Mouse (Mus musculus) forebrain, postnatal 0 days (tissue): ENCODE measurements at regions not wholly inside any gene's neighbourhood (a gene's known extent, or its start where the extent isn't known, plus 50 kb on each side); places are given as distances from the start of the nearest gene placed in this dataset.
A peak's percentile ranks its signal among the peaks of the same experiment; 100 is the strongest.

ENCODE experiments used
- ATAC-seq: fragments of 200-750 bp; cut with Nextera tagmentation; 2 replicates; pipeline ENCODE4 v1.8.0; 2017; ENCODE audit warnings: mild to moderate bottlenecking, moderate library complexity
- DNase-seq: peaks from one replicate; pipeline ENCODE4 v3.0.0-alpha.2; 2015
- H3K27ac ChIP-seq: fragments of 300-500 bp; sonication (generic); 2 replicates; pipeline ENCODE4 v1.5.1; 2014; ENCODE audit warnings: low read depth, mild to moderate bottlenecking, antibody characterized with exemption, low read length, moderate library complexity, mixed read lengths
- H3K27me3 ChIP-seq: fragments of 300-500 bp; sonication (generic); 2 replicates; pipeline ENCODE4 v1.6.1; 2014; ENCODE audit warnings: mild to moderate bottlenecking, low read length, mixed read lengths; ENCODE audit not compliant: insufficient read depth
- H3K36me3 ChIP-seq: fragments of 300-500 bp; sonication (generic); 2 replicates; pipeline ENCODE4 v1.6.1; 2014; ENCODE audit warnings: mild to moderate bottlenecking, moderate library complexity; ENCODE audit not compliant: insufficient read depth
- H3K4me1 ChIP-seq: fragments of 300-500 bp; sonication (generic); 2 replicates; pipeline ENCODE4 v1.6.1; 2014; ENCODE audit warnings: antibody characterized with exemption; ENCODE audit not compliant: insufficient read depth
- H3K4me2 ChIP-seq: fragments of 300-500 bp; sonication (generic); 2 replicates; pipeline ENCODE4 v1.6.1; 2014; ENCODE audit warnings: low read depth, mild to moderate bottlenecking, moderate library complexity
- H3K4me3 ChIP-seq: fragments of 300-500 bp; sonication (generic); 2 replicates; pipeline ENCODE4 v1.5.1; 2014; ENCODE audit warnings: low read depth, low read length, mixed read lengths
- H3K9ac ChIP-seq: fragments of 300-500 bp; sonication (generic); 2 replicates; pipeline ENCODE4 v1.6.1; 2014; ENCODE audit warnings: mild to moderate bottlenecking
- H3K9me3 ChIP-seq: fragments of 300-500 bp; sonication (generic); 2 replicates; pipeline ENCODE4 v1.6.1; 2016; ENCODE audit warnings: low read length
- CTCF ChIP-seq: sonication (generic); IDR thresholded peaks from 2 replicates; pipeline ENCODE4 v1.5.1; 2016; ENCODE audit warnings: antibody characterized with exemption, control low read depth, low read depth
- WGBS: fragments of 180-500 bp; shearing (Covaris S2); extraction: QIAGEN DNeasy Blood & Tissue Kit; methylation state at CpG from one replicate; pipeline ENCODE4 v1.1.7; 2014; 5-methylcytosine and 5-hydroxymethylcytosine counted together

- Histone ChIP-seq H3K4me2 (peak overlapping the region; percentile 37), H3K36me3 (no peaks in the 10 kb centered on the region), H3K27ac (no peak overlapping the region), H3K9ac (peak overlapping the region; percentile 19; the same call in 1 of the 2 replicates), H3K4me3 (no peak overlapping the region), H3K27me3 (no peaks in the 10 kb centered on the region), H3K4me1 (peaks cover 5% of the 10 kb centered on the region; the same call in 1 of the 2 replicates), H3K9me3 (no peaks in the 10 kb centered on the region)
- WGBS = 28% methylated on average over 2 of the region's 2 CpGs
- ATAC-seq = no peak
- peak; percentile 13 for DNase-seq
- TF ChIP-seq CTCF = no peak
Measured at GRCm38 (mm10) chr13:44582767-44583085, 146.5 kb upstream of the Jarid2 start.

GRCm38 (mm10) chr13:44583614-44584013 lies 145.7 kb upstream of the Jarid2 start:
- no peaks in the 10 kb centered on the region for H3K9me3 ChIP-seq
- no peaks in the 10 kb centered on the region for H3K27me3 ChIP-seq
- H3K4me1 ChIP-seq = peaks cover 5% of the 10 kb centered on the region; the same call in 1 of the 2 replicates
- H3K9ac ChIP-seq = no peak overlapping the region
- H3K36me3 ChIP-seq = no peaks in the 10 kb centered on the region
- ATAC-seq (no peak), DNase-seq (no peak)
- H3K4me3 ChIP-seq = no peak overlapping the region
- 70% methylated on average over 5 of the region's 5 CpGs for WGBS
- no peak overlapping the region for H3K27ac ChIP-seq
- TF ChIP-seq CTCF = no peak
- H3K4me2 ChIP-seq = no peak overlapping the region

DNA sequence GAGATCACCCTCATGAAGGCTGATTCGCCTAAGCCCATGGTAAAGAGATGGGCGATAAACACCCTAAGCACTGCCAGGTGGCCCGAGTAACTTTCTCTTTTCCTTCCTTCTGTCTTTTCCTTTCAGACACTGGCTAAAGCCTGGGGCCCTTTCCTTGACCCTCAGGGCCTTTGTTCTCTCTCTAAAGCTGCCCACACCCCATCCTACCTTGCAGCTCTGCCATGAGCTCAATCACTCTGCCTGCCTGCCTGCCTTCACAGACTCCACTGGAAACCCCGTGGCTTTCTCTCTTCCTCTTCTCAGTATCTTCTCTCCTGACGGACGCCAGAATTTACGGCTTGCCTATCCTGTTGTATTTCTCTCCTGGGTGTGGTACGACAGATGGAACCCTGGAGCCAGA lies 145.1 kb upstream of the Jarid2 start:
- TF ChIP-seq CTCF = no peak
- WGBS = 43% methylated on average over 8 of the region's 8 CpGs

GRCm38 (mm10) chr13:44584551-44584950 lies 144.7 kb upstream of the Jarid2 start:
- DNase-seq = no peak
- H3K4me3 ChIP-seq = no peak overlapping the region
- no peak overlapping the region for H3K27ac ChIP-seq
- no peaks in the 10 kb centered on the region for H3K9me3 ChIP-seq
- 45% methylated on average over 4 of the region's 4 CpGs for WGBS
- no peak overlapping the region for H3K9ac ChIP-seq
- no peaks in the 10 kb centered on the region for H3K36me3 ChIP-seq
- no peak for TF ChIP-seq CTCF
- H3K4me2 ChIP-seq = no peak overlapping the region
- H3K27me3 ChIP-seq = no peaks in the 10 kb centered on the region
- H3K4me1 ChIP-seq = peaks cover 5% of the 10 kb centered on the region; the same call in 1 of the 2 replicates
- ATAC-seq = no peak

More for the DNA sequence above, 145.1 kb upstream of the Jarid2 start:
- ATAC-seq (no peak), DNase-seq (no peak)
- no peaks in the 10 kb centered on the region for H3K9me3 ChIP-seq
- H3K9ac ChIP-seq = no peak overlapping the region
- no peak overlapping the region for H3K4me2 ChIP-seq
- no peak overlapping the region for H3K4me3 ChIP-seq
- no peaks in the 10 kb centered on the region for H3K27me3 ChIP-seq
- H3K36me3 ChIP-seq = no peaks in the 10 kb centered on the region
- no peak overlapping the region for H3K27ac ChIP-seq
- peaks cover 5% of the 10 kb centered on the region; the same call in 1 of the 2 replicates for H3K4me1 ChIP-seq

DNA sequence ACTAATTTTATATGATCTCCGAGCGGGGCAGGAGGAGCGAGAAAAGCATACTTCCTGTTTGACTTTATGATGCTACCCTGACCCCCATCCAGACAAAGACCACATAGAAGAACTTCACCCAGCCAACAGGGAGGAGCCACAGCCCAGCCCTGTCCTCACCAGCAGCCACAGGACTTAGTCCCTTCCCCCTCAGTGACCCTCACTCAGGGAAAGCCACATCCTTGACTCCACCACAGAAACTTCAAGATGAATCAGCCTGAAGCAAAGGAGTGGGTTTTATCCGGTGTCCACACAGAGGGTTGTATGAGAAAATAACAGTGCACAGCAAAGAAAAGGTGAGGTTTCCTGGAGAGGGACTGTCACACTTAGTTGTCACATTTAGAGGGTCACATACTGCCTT lies 141.4 kb upstream of the Jarid2 start:
- Histone ChIP-seq H3K36me3 (no peaks in the 10 kb centered on the region), H3K27ac (no peak overlapping the region), H3K4me3 (no peak overlapping the region), H3K9me3 (no peaks in the 10 kb centered on the region), H3K4me2 (no peak overlapping the region), H3K27me3 (no peaks in the 10 kb centered on the region), H3K4me1 (no peaks in the 10 kb centered on the region), H3K9ac (no peak overlapping the region)
- ATAC-seq (no peak), DNase-seq (no peak)
- TF ChIP-seq CTCF = no peak
- WGBS = 86% methylated on average over 4 of the region's 4 CpGs

- Histone ChIP-seq H3K4me2 (no peak overlapping the region), H3K4me1 (no peaks in the 10 kb centered on the region), H3K27ac (no peak overlapping the region), H3K4me3 (no peak overlapping the region), H3K9me3 (no peaks in the 10 kb centered on the region), H3K36me3 (no peaks in the 10 kb centered on the region), H3K27me3 (no peaks in the 10 kb centered on the region), H3K9ac (no peak overlapping the region)
- WGBS = 89% methylated on average over 5 of the region's 5 CpGs
- DNase-seq (no peak), ATAC-seq (no peak)
- TF ChIP-seq CTCF = no peak
Measured at GRCm38 (mm10) chr13:44594645-44595044, 134.6 kb upstream of the Jarid2 start.

DNA sequence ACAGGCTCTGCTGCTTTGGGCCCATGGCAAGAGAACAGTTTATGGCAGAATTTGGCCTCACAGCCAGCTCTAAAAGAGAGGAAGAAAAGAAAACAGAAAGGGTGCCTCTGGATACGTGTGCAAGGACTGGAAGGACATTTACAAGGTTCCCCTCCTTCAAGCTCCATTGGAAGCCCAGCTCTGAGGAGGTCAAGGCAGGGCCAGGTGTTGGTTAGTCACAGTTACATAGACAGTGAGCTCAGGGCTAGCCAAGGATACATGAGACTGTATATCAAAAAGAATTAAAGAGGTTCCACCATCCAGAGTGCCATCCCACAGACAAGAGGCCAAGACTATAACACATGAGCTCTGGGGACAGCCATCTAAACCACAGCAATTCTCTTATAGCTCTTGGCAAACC lies 131.6 kb upstream of the Jarid2 start:
- TF ChIP-seq CTCF = no peak
- H3K9me3 ChIP-seq = no peaks in the 10 kb centered on the region
- no peak overlapping the region for H3K9ac ChIP-seq
- ATAC-seq (no peak), DNase-seq (no peak)
- H3K27me3 ChIP-seq = peaks cover 12% of the 10 kb centered on the region
- no peak overlapping the region for H3K4me2 ChIP-seq
- no peak overlapping the region for H3K4me3 ChIP-seq
- no peaks in the 10 kb centered on the region for H3K4me1 ChIP-seq
- H3K36me3 ChIP-seq = no peaks in the 10 kb centered on the region
- WGBS = 83% methylated on average over 1 of the region's 1 CpGs
- H3K27ac ChIP-seq = no peak overlapping the region

- H3K9me3 ChIP-seq = no peaks in the 10 kb centered on the region
- no peak for ATAC-seq
- no peak overlapping the region for H3K9ac ChIP-seq
- no peaks in the 10 kb centered on the region for H3K4me1 ChIP-seq
- no peak overlapping the region for H3K4me3 ChIP-seq
- TF ChIP-seq CTCF = no peak
- H3K4me2 ChIP-seq = no peak overlapping the region
- no peak for DNase-seq
- H3K36me3 ChIP-seq = no peaks in the 10 kb centered on the region
- H3K27me3 ChIP-seq = peaks cover 12% of the 10 kb centered on the region
- H3K27ac ChIP-seq = no peak overlapping the region
- 81% methylated on average over 2 of the region's 2 CpGs for WGBS
Measured at GRCm38 (mm10) chr13:44601024-44601423, 128.2 kb upstream of the Jarid2 start.
